Mouse (Mus musculus) cortical plate, adult 2 months (tissue): ENCODE measurements around the gene Elmod3.

Source experiments
- CTCF ChIP-seq: fragments of 200-500 bp; IDR thresholded peaks from 2 replicates; pipeline ENCODE4 v1.5.1; 2011; ENCODE audit warnings: mild to moderate bottlenecking, control low read depth, low read length; ENCODE audit not compliant: insufficient read depth; ENCODE audit errors: extremely low read depth
- POLR2A ChIP-seq: fragments of 200-500 bp; IDR thresholded peaks from 2 replicates; pipeline ENCODE4 v1.6.1; 2011; ENCODE audit warnings: mild to moderate bottlenecking, low read length, control low read depth; ENCODE audit not compliant: insufficient read depth; ENCODE audit errors: extremely low read depth

- no peak for TF ChIP-seq POLR2A
- no peak for TF ChIP-seq CTCF
These were observed 29.5 kb downstream of the Elmod3 start for GRCm38 (mm10) chr6:72568736-72569135.
